Mouse (Mus musculus) limb, embryonic 10.5 days (tissue): ENCODE measurements around the gene Tdgf1. TPM values are rescaled to one million over a fixed set of nuclear protein-coding genes. Genes with fewer than 3 reads are reported as not detected.

Experiments
- DNase-seq: peaks from one replicate; pipeline ENCODE4 v3.0.0-alpha.2; 2017; ENCODE audit warnings: low spot score
- H3K27ac ChIP-seq: fragments of 300-500 bp; sonication (generic); 2 replicates; pipeline ENCODE4 v1.5.1; 2016; ENCODE audit warnings: mild to moderate bottlenecking
- H3K27me3 ChIP-seq: fragments of 300-500 bp; sonication (generic); 2 replicates; pipeline ENCODE4 v1.6.1; 2016; ENCODE audit warnings: low read depth, mild to moderate bottlenecking; ENCODE audit not compliant: poor library complexity, severe bottlenecking
- H3K36me3 ChIP-seq: fragments of 300-500 bp; sonication (generic); 2 replicates; pipeline ENCODE4 v1.6.1; 2016; ENCODE audit warnings: mild to moderate bottlenecking, moderate library complexity
- H3K4me1 ChIP-seq: fragments of 300-500 bp; sonication (generic); 2 replicates; pipeline ENCODE4 v1.6.1; 2016
- H3K4me3 ChIP-seq: fragments of 300-500 bp; sonication (generic); 2 replicates; pipeline ENCODE4 v1.5.1; 2016; ENCODE audit warnings: mild to moderate bottlenecking, moderate library complexity
- H3K9me3 ChIP-seq: fragments of 300-500 bp; sonication (generic); replicated peaks from 2 replicates; pipeline ENCODE4 v1.6.1; 2016; ENCODE audit warnings: mild to moderate bottlenecking
- WGBS: fragments of 180-500 bp; shearing (Covaris S2); methylation state at CpG from one replicate; pipeline ENCODE4 v1.1.7; 2016; 5-methylcytosine and 5-hydroxymethylcytosine counted together
- polyA plus RNA-seq: library from polyadenylated mRNA; unstranded; fragments of >200 nt; fragmentation: Nextera tagmentation; extraction: Ambion mirVana; gene quantifications from 2 replicates; pipeline ENCODE4 v1.2.1, GENCODE M21; 2016

Gene Tdgf1
- polyA plus RNA-seq, 1 experiment from 2014 or later: not detected

DNA sequence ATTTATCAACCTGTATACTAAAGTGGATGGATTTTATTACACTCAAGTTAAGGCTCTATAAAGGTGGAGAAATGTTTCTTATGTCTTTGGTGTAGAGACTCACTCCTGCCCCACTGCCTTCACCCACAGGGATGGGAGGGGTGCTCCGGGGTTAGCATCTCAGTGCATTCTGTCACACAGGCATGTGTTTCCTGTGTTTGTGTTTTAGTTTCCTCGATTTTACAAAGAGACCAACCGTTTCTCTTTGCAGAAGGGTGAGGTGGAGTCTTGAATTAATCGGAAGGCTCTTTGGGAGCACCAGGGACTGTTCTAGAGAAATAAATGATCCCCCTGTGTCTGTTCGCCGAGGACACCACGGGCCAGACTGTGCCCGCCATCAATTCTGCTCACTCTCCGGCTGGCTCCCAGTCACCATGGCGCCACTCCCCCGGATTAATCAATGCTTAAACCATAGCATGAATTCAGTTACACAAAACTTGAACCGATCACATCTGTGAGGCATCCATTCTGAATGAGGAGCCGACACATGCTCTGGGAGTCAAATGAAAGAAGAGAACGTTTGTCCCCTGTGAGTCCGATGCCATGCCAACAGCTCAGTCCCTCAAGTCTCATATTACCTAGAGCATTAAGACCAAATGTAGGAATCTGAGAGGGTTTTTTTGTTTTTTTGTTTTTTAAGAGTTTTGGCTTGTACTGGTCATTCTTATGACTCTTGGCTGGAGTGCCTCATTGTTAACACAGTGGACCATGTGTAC lies 25.1 kb downstream of the Tdgf1 start:
- H3K27ac ChIP-seq: no peak overlapping the region
- DNase-seq: no peak
- no peaks in the 10 kb centered on the region for H3K27me3 ChIP-seq
- no peaks in the 10 kb centered on the region for H3K36me3 ChIP-seq
- WGBS: 79% methylated on average over 15 of the region's 15 CpGs
- H3K4me1 ChIP-seq: no peaks in the 10 kb centered on the region
- no peaks in the 10 kb centered on the region for H3K9me3 ChIP-seq
- H3K4me3 ChIP-seq: no peak overlapping the region

GRCm38 (mm10) chr9:110916786-110917185 lies 29.2 kb downstream of the Tdgf1 start, which contains the start of gene Fam240a:
Gene Fam240a, minus strand, starts transcription at chr9:110916861.
- Histone ChIP-seq H3K36me3 (no peaks in the 10 kb centered on the region), H3K4me1 (peaks cover 5% of the 10 kb centered on the region; the same call in 1 of the 2 replicates), H3K27me3 (no peaks in the 10 kb centered on the region), H3K27ac (no peak within 1 kb of the TSS), H3K9me3 (no peaks in the 10 kb centered on the region), H3K4me3 (no peak within 1 kb of the TSS)
- no peak for DNase-seq
- WGBS: 90% methylated on average over 7 of the region's 7 CpGs

GRCm38 (mm10) chr9:110915466-110915865 lies 30.5 kb downstream of the Tdgf1 start:
- Histone ChIP-seq H3K4me1 (peaks cover 5% of the 10 kb centered on the region; the same call in 1 of the 2 replicates), H3K27ac (no peak overlapping the region), H3K4me3 (no peak overlapping the region), H3K9me3 (no peaks in the 10 kb centered on the region), H3K27me3 (no peaks in the 10 kb centered on the region), H3K36me3 (no peaks in the 10 kb centered on the region)
- WGBS: 65% methylated on average over 8 of the region's 8 CpGs
- DNase-seq: no peak

GRCm38 (mm10) chr9:110914631-110915236 lies 31.2 kb downstream of the Tdgf1 start:
- Histone ChIP-seq H3K4me3 (no peak overlapping the region), H3K27ac (no peak overlapping the region), H3K4me1 (peaks cover 5% of the 10 kb centered on the region; the same call in 1 of the 2 replicates), H3K27me3 (no peaks in the 10 kb centered on the region), H3K9me3 (no peaks in the 10 kb centered on the region), H3K36me3 (no peaks in the 10 kb centered on the region)
- no peak for DNase-seq
- 63% methylated on average over 21 of the region's 21 CpGs for WGBS

GRCm38 (mm10) chr9:110909371-110909967 lies 36.5 kb downstream of the Tdgf1 start:
- 81% methylated on average over 6 of the region's 6 CpGs for WGBS
- no peaks in the 10 kb centered on the region for H3K27me3 ChIP-seq
- no peak for DNase-seq

DNA sequence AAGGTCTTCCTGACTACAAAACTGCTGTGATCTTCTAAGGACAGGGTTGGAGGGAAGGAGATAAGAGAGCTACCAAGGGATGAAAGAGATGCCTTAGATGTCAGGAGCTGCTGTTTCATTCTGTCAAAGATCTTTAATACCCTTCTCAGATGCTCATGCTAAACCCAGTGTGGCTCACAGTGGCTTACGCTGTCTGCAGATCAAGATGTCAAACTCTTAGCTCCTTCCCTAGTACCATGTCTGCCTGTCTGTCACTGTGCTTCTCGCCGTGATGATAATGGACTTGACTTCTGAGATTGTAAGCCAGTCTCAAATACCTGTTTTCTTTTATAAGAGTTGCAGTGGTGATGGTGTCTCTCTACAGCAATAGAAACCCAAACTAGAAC lies 37.3 kb downstream of the Tdgf1 start:
- peaks cover 5% of the 10 kb centered on the region; the same call in 1 of the 2 replicates for H3K4me1 ChIP-seq
- H3K36me3 ChIP-seq: no peaks in the 10 kb centered on the region
- no peaks in the 10 kb centered on the region for H3K27me3 ChIP-seq
- 97% methylated on average over 3 of the region's 3 CpGs for WGBS
- no peak overlapping the region for H3K27ac ChIP-seq
- H3K4me3 ChIP-seq: no peak overlapping the region
- 0 out of 2 replicates have a peak, but pooled peaks cover 2% of the 10 kb centered on the region for H3K9me3 ChIP-seq
- DNase-seq: no peak

More at GRCm38 (mm10) chr9:110909371-110909967, 36.5 kb downstream of the Tdgf1 start:
- Histone ChIP-seq H3K9me3 (0 out of 2 replicates have a peak, but pooled peaks cover 2% of the 10 kb centered on the region), H3K4me1 (peaks cover 5% of the 10 kb centered on the region; the same call in 1 of the 2 replicates), H3K36me3 (no peaks in the 10 kb centered on the region), H3K4me3 (no peak overlapping the region), H3K27ac (no peak overlapping the region)

GRCm38 (mm10) chr9:110907838-110908630 lies 37.9 kb downstream of the Tdgf1 start:
- WGBS: 87% methylated on average over 4 of the region's 4 CpGs
- peaks cover 5% of the 10 kb centered on the region; the same call in 1 of the 2 replicates for H3K4me1 ChIP-seq

GRCm38 (mm10) chr9:110907201-110907837 lies 38.6 kb downstream of the Tdgf1 start:
- Histone ChIP-seq H3K9me3 (0 out of 2 replicates have a peak, but pooled peaks cover 2% of the 10 kb centered on the region), H3K27me3 (no peaks in the 10 kb centered on the region), H3K27ac (no peak overlapping the region), H3K4me1 (peaks cover 4% of the 10 kb centered on the region; the same call in 1 of the 2 replicates), H3K4me3 (no peak overlapping the region), H3K36me3 (no peaks in the 10 kb centered on the region)
- WGBS: 93% methylated on average over 11 of the region's 11 CpGs
- no peak for DNase-seq

More at GRCm38 (mm10) chr9:110907838-110908630, 37.9 kb downstream of the Tdgf1 start:
- H3K36me3 ChIP-seq: no peaks in the 10 kb centered on the region
- no peaks in the 10 kb centered on the region for H3K27me3 ChIP-seq
- no peak overlapping the region for H3K27ac ChIP-seq
- DNase-seq: no peak
- H3K9me3 ChIP-seq: 0 out of 2 replicates have a peak, but pooled peaks cover 2% of the 10 kb centered on the region
- H3K4me3 ChIP-seq: no peak overlapping the region

- Histone ChIP-seq H3K4me3 (no peak overlapping the region), H3K9me3 (0 out of 2 replicates have a peak, but pooled peaks cover 2% of the 10 kb centered on the region), H3K27ac (no peak overlapping the region), H3K36me3 (no peaks in the 10 kb centered on the region), H3K27me3 (peaks cover 9% of the 10 kb centered on the region), H3K4me1 (no peaks in the 10 kb centered on the region)
- 90% methylated on average over 4 of the region's 4 CpGs for WGBS
- no peak for DNase-seq
Measured at GRCm38 (mm10) chr9:110902271-110902670, 43.7 kb downstream of the Tdgf1 start.

- Histone ChIP-seq H3K36me3 (no peaks in the 10 kb centered on the region), H3K27ac (no peak overlapping the region), H3K4me3 (no peak overlapping the region), H3K9me3 (no peaks in the 10 kb centered on the region), H3K4me1 (peaks cover 7% of the 10 kb centered on the region), H3K27me3 (peaks cover 9% of the 10 kb centered on the region)
- WGBS: 89% methylated on average over 6 of the region's 6 CpGs
- DNase-seq: no peak
Measured at GRCm38 (mm10) chr9:110901204-110901603, 44.8 kb downstream of the Tdgf1 start.

DNA sequence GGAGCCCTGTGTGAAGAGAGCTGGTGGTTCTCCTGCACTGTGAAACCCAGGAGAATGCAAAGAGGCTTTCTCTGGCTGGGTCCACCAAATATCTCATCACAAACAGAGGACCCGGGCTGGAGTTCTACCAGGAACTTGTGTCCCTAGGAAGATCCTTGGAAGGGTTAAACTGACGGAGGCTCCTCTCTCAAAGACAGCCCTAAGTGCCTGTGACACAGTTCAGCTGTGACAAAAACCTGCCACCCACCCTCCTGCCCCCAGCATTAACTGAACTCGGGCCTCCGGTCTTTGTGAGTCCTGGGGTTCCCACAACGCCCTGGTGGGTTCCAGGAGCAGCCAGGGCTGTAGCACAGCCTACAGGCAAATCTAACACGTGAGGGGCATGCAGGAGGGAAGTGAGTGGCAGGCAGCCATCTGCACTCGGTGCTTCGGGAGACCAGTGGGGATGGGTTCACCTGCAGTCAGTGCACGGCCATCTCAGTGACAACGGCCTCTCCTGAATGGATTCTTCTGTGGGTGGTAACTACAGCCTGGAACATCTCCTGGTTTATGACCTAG lies 46.4 kb downstream of the Tdgf1 start:
- Histone ChIP-seq H3K9me3 (no peaks in the 10 kb centered on the region), H3K27ac (no peak overlapping the region), H3K4me1 (peaks cover 16% of the 10 kb centered on the region), H3K27me3 (peaks cover 18% of the 10 kb centered on the region), H3K4me3 (no peak overlapping the region), H3K36me3 (no peaks in the 10 kb centered on the region)
- DNase-seq: no peak
- WGBS: 69% methylated on average over 10 of the region's 10 CpGs
